Mouse (Mus musculus) neural tube, embryonic 15.5 days (tissue): ENCODE measurements around the gene Msi2. TPM values are rescaled to one million over a fixed set of nuclear protein-coding genes. Genes with fewer than 3 reads are reported as not detected.

ENCODE experiments used
- ATAC-seq: fragments of 200-750 bp; cut with Nextera tagmentation; 2 replicates; pipeline ENCODE4 v1.8.0; 2017; ENCODE audit warnings: mild to moderate bottlenecking, moderate TSS enrichment, moderate library complexity; ENCODE audit not compliant: low FRiP score
- H3K27ac ChIP-seq: fragments of 300-500 bp; sonication (generic); replicated peaks from 2 replicates; pipeline ENCODE4 v1.5.1; 2015; ENCODE audit warnings: mild to moderate bottlenecking, inconsistent platforms
- H3K27me3 ChIP-seq: fragments of 300-500 bp; sonication (generic); replicated peaks from 2 replicates; pipeline ENCODE4 v1.6.1; 2015; ENCODE audit warnings: inconsistent platforms
- H3K36me3 ChIP-seq: fragments of 300-500 bp; sonication (generic); 2 replicates; pipeline ENCODE4 v1.6.1; 2015; ENCODE audit warnings: inconsistent platforms
- H3K4me1 ChIP-seq: fragments of 300-500 bp; sonication (generic); 2 replicates; pipeline ENCODE4 v1.6.1; 2015; ENCODE audit warnings: inconsistent platforms
- H3K4me2 ChIP-seq: fragments of 300-500 bp; sonication (generic); 2 replicates; pipeline ENCODE4 v1.6.1; 2015; ENCODE audit warnings: inconsistent platforms, mild to moderate bottlenecking, moderate library complexity
- H3K4me3 ChIP-seq: fragments of 300-500 bp; sonication (generic); replicated peaks from 2 replicates; pipeline ENCODE4 v1.5.1; 2015; ENCODE audit warnings: mild to moderate bottlenecking, inconsistent platforms
- H3K9ac ChIP-seq: fragments of 300-500 bp; sonication (generic); replicated peaks from 2 replicates; pipeline ENCODE4 v1.6.1; 2015; ENCODE audit warnings: mild to moderate bottlenecking, inconsistent platforms
- H3K9me3 ChIP-seq: fragments of 300-500 bp; sonication (generic); replicated peaks from 2 replicates; pipeline ENCODE4 v1.6.1; 2016; ENCODE audit warnings: inconsistent platforms
- WGBS: fragments of 180-500 bp; shearing (Covaris S2); methylation state at CpG from one replicate; pipeline ENCODE4 v1.1.7; 2015; ENCODE audit warnings: mixed read lengths; 5-methylcytosine and 5-hydroxymethylcytosine counted together
- polyA plus RNA-seq: library from polyadenylated mRNA; unstranded; fragments of >200 nt; fragmentation: Nextera tagmentation; extraction: Ambion mirVana; gene quantifications from 2 replicates; pipeline ENCODE4 v1.2.1, GENCODE M21; 2015

Gene Msi2
- polyA plus RNA-seq, 1 experiment from 2014 or later, result 20.7 TPM

GRCm38 (mm10) chr11:88391181-88391814 lies 327.0 kb downstream of the Msi2 start:
- Histone ChIP-seq H3K4me3 (no peak overlapping the region), H3K9me3 (no peaks in the 10 kb centered on the region), H3K9ac (no peak overlapping the region), H3K27ac (no peak overlapping the region), H3K4me1 (peaks cover 26% of the 10 kb centered on the region), H3K27me3 (no peaks in the 10 kb centered on the region), H3K4me2 (no peak overlapping the region), H3K36me3 (no peaks in the 10 kb centered on the region)
- no peak for ATAC-seq
- WGBS, result 88% methylated on average over 8 of the region's 8 CpGs

GRCm38 (mm10) chr11:88389530-88389929 lies 328.8 kb downstream of the Msi2 start:
- Histone ChIP-seq H3K4me1 (peaks cover 11% of the 10 kb centered on the region), H3K9ac (no peak overlapping the region), H3K4me2 (no peak overlapping the region), H3K27ac (no peak overlapping the region), H3K36me3 (no peaks in the 10 kb centered on the region), H3K9me3 (no peaks in the 10 kb centered on the region), H3K4me3 (no peak overlapping the region), H3K27me3 (no peaks in the 10 kb centered on the region)
- no peak; the same call in 1 of the 2 replicates for ATAC-seq
- 50% methylated on average over 6 of the region's 6 CpGs for WGBS

- no peak overlapping the region for H3K27ac ChIP-seq
- ATAC-seq, result no peak
- 79% methylated on average over 4 of the region's 4 CpGs for WGBS
Measured at GRCm38 (mm10) chr11:88386916-88387315, 331.4 kb downstream of the Msi2 start.

GRCm38 (mm10) chr11:88382449-88382848 lies 335.9 kb downstream of the Msi2 start:
- Histone ChIP-seq H3K4me1 (peaks cover 28% of the 10 kb centered on the region), H3K9ac (no peak overlapping the region)

More at GRCm38 (mm10) chr11:88386916-88387315, 331.4 kb downstream of the Msi2 start:
- H3K36me3 ChIP-seq, result no peaks in the 10 kb centered on the region
- no peak overlapping the region for H3K9ac ChIP-seq
- H3K4me1 ChIP-seq, result peaks cover 13% of the 10 kb centered on the region
- no peaks in the 10 kb centered on the region for H3K27me3 ChIP-seq
- no peak overlapping the region for H3K4me2 ChIP-seq
- no peak overlapping the region for H3K4me3 ChIP-seq
- H3K9me3 ChIP-seq, result no peaks in the 10 kb centered on the region

GRCm38 (mm10) chr11:88381145-88381909 lies 337.0 kb downstream of the Msi2 start:
- H3K4me3 ChIP-seq, result no peak overlapping the region
- no peak overlapping the region for H3K4me2 ChIP-seq
- H3K27ac ChIP-seq, result no peak overlapping the region
- no peaks in the 10 kb centered on the region for H3K36me3 ChIP-seq
- peaks cover 28% of the 10 kb centered on the region for H3K4me1 ChIP-seq
- H3K9ac ChIP-seq, result no peak overlapping the region
- no peaks in the 10 kb centered on the region for H3K27me3 ChIP-seq
- no peaks in the 10 kb centered on the region for H3K9me3 ChIP-seq
- ATAC-seq, result no peak
- WGBS, result 35% methylated on average over 11 of the region's 14 CpGs

More at GRCm38 (mm10) chr11:88382449-88382848, 335.9 kb downstream of the Msi2 start:
- no peak overlapping the region for H3K27ac ChIP-seq
- 69% methylated on average over 9 of the region's 9 CpGs for WGBS
- H3K4me3 ChIP-seq, result no peak overlapping the region
- H3K4me2 ChIP-seq, result no peak overlapping the region
- H3K27me3 ChIP-seq, result no peaks in the 10 kb centered on the region
- H3K9me3 ChIP-seq, result no peaks in the 10 kb centered on the region
- no peaks in the 10 kb centered on the region for H3K36me3 ChIP-seq
- no peak for ATAC-seq

- ATAC-seq, result no peak
- Histone ChIP-seq H3K36me3 (no peaks in the 10 kb centered on the region), H3K9me3 (no peaks in the 10 kb centered on the region), H3K27ac (no peak overlapping the region), H3K4me1 (peaks cover 38% of the 10 kb centered on the region), H3K4me2 (no peak overlapping the region), H3K27me3 (no peaks in the 10 kb centered on the region), H3K9ac (no peak overlapping the region), H3K4me3 (no peak overlapping the region)
- 72% methylated on average over 2 of the region's 2 CpGs for WGBS
Measured at GRCm38 (mm10) chr11:88379635-88380034, 338.7 kb downstream of the Msi2 start.

GRCm38 (mm10) chr11:88378686-88379339 lies 339.5 kb downstream of the Msi2 start:
- H3K4me2 ChIP-seq, result no peak overlapping the region
- peaks cover 39% of the 10 kb centered on the region for H3K4me1 ChIP-seq
- WGBS, result 43% methylated on average over 9 of the region's 9 CpGs
- no peaks in the 10 kb centered on the region for H3K27me3 ChIP-seq
- ATAC-seq, result no peak
- H3K27ac ChIP-seq, result no peak overlapping the region
- H3K9me3 ChIP-seq, result no peaks in the 10 kb centered on the region
- H3K4me3 ChIP-seq, result no peak overlapping the region
- H3K9ac ChIP-seq, result no peak overlapping the region
- no peaks in the 10 kb centered on the region for H3K36me3 ChIP-seq

GRCm38 (mm10) chr11:88372589-88372988 lies 345.7 kb downstream of the Msi2 start:
- H3K36me3 ChIP-seq, result no peaks in the 10 kb centered on the region
- H3K9me3 ChIP-seq, result no peaks in the 10 kb centered on the region
- no peak overlapping the region for H3K9ac ChIP-seq
- no peaks in the 10 kb centered on the region for H3K27me3 ChIP-seq
- ATAC-seq, result no peak
- H3K4me3 ChIP-seq, result no peak overlapping the region
- H3K4me1 ChIP-seq, result peaks cover 17% of the 10 kb centered on the region; the same call in 1 of the 2 replicates
- no peak overlapping the region for H3K4me2 ChIP-seq
- no peak overlapping the region for H3K27ac ChIP-seq
- WGBS, result 87% methylated on average over 4 of the region's 4 CpGs

GRCm38 (mm10) chr11:88369898-88370297 lies 348.4 kb downstream of the Msi2 start:
- WGBS, result 71% methylated on average over 3 of the region's 3 CpGs
- no peak overlapping the region for H3K27ac ChIP-seq

GRCm38 (mm10) chr11:88367501-88367900 lies 350.8 kb downstream of the Msi2 start:
- H3K36me3 ChIP-seq, result no peaks in the 10 kb centered on the region

More at GRCm38 (mm10) chr11:88369898-88370297, 348.4 kb downstream of the Msi2 start:
- Histone ChIP-seq H3K4me1 (peaks cover 9% of the 10 kb centered on the region; the same call in 1 of the 2 replicates), H3K27me3 (no peaks in the 10 kb centered on the region), H3K4me2 (no peak overlapping the region), H3K36me3 (no peaks in the 10 kb centered on the region), H3K9me3 (no peaks in the 10 kb centered on the region), H3K4me3 (no peak overlapping the region), H3K9ac (no peak overlapping the region)
- no peak for ATAC-seq

GRCm38 (mm10) chr11:88365914-88366540 lies 352.3 kb downstream of the Msi2 start:
- Histone ChIP-seq H3K4me2 (no peak overlapping the region), H3K9ac (no peak overlapping the region), H3K27ac (no peak overlapping the region), H3K4me1 (no peaks in the 10 kb centered on the region), H3K27me3 (no peaks in the 10 kb centered on the region), H3K36me3 (no peaks in the 10 kb centered on the region), H3K9me3 (no peaks in the 10 kb centered on the region), H3K4me3 (no peak overlapping the region)
- whole genome bisulfite sequencing, result 90% methylated on average over 2 of the region's 2 CpGs
- no peak for ATAC-seq

More at GRCm38 (mm10) chr11:88367501-88367900, 350.8 kb downstream of the Msi2 start:
- ATAC-seq, result no peak
- Histone ChIP-seq H3K9me3 (no peaks in the 10 kb centered on the region), H3K4me3 (no peak overlapping the region), H3K9ac (no peak overlapping the region), H3K27ac (no peak overlapping the region), H3K4me2 (no peak overlapping the region), H3K27me3 (no peaks in the 10 kb centered on the region), H3K4me1 (no peaks in the 10 kb centered on the region)
- WGBS, result 87% methylated on average over 4 of the region's 4 CpGs
